Comparison of ENCODE assay signal across 22 mouse cellular contexts in genomic region chr14:117490469-117490868, GRCm38 (mm10).
A peak's percentile ranks its signal among the peaks of the same experiment; 100 is the strongest.
DNase-seq lines count a peak whose midpoint lies in the region; ATAC-seq and TF ChIP-seq lines count a peak whose summit lies in the region.
"Had no signal": no experiment of that assay in that cellular context is flagged by ENCODE, and none has a peak within 500 bp of the region (broad histone marks: within the 10 kb centered on the region; RNA-seq: fewer than 3 reads in every experiment).

No protein-coding gene starts in this region.

- H3K9me3 ChIP-seq in forebrain, embryonic 12.5 days, result no peaks in the 10 kb centered on the region
- no peaks in the 10 kb centered on the region for H3K9me3 ChIP-seq in forebrain, embryonic 14.5 days (replicated peaks; ENCODE audit: control insufficient read depth, low read length)
- H3K9me3 ChIP-seq in intestine, embryonic 14.5 days (ENCODE audit: control insufficient read depth, low read length), result no peaks in the 10 kb centered on the region
- H3K9me3 ChIP-seq in intestine, embryonic 16.5 days (ENCODE audit: control insufficient read depth, low read length), result no peaks in the 10 kb centered on the region
- no peaks in the 10 kb centered on the region for H3K9me3 ChIP-seq in midbrain, postnatal 0 days (ENCODE audit: low read length)
- H3K9me3 ChIP-seq in midbrain, embryonic 13.5 days, result no peaks in the 10 kb centered on the region
- H3K9me3 ChIP-seq in stomach, postnatal 0 days (ENCODE audit: control insufficient read depth, low read length), result no peaks in the 10 kb centered on the region
- H3K9me3 ChIP-seq: embryonic facial prominence, embryonic 10.5 days; heart, embryonic 13.5 days; limb, embryonic 13.5 days had no signal

- peak; percentile 52 for TF ChIP-seq CTCF in midbrain, postnatal 0 days (IDR thresholded peaks at IDR 0.05)
- peak; percentile 52 for TF ChIP-seq CTCF in stomach, postnatal 0 days (IDR thresholded peaks at IDR 0.05; ENCODE audit: low read depth)

- H3K4me2 ChIP-seq in forebrain, embryonic 12.5 days, result no peak overlapping the region
- no peak overlapping the region for H3K4me2 ChIP-seq in forebrain, embryonic 14.5 days (ENCODE audit: low read length)
- no peak overlapping the region for H3K4me2 ChIP-seq in intestine, embryonic 14.5 days (ENCODE audit: low read length)
- H3K4me2 ChIP-seq in intestine, embryonic 16.5 days (ENCODE audit: low read depth, low read length), result no peak overlapping the region
- H3K4me2 ChIP-seq in midbrain, postnatal 0 days (ENCODE audit: low read depth, low read length, poor library complexity, severe bottlenecking), result no peak overlapping the region
- no peak overlapping the region for H3K4me2 ChIP-seq in midbrain, embryonic 13.5 days (replicated peaks)
- no peak overlapping the region for H3K4me2 ChIP-seq in stomach, postnatal 0 days (replicated peaks; ENCODE audit: low read depth)
- H3K4me2 ChIP-seq: heart, embryonic 13.5 days; limb, embryonic 13.5 days had no signal

- H3K9ac ChIP-seq in forebrain, embryonic 12.5 days, result no peak overlapping the region
- no peak overlapping the region for H3K9ac ChIP-seq in forebrain, embryonic 14.5 days (ENCODE audit: low read length)
- no peak overlapping the region for H3K9ac ChIP-seq in intestine, embryonic 14.5 days (ENCODE audit: low read length)
- H3K9ac ChIP-seq in intestine, embryonic 16.5 days (ENCODE audit: low read depth, low read length), result no peak overlapping the region
- no peak overlapping the region for H3K9ac ChIP-seq in midbrain, postnatal 0 days (replicated peaks; ENCODE audit: low read length, poor library complexity, severe bottlenecking)
- H3K9ac ChIP-seq in midbrain, embryonic 13.5 days (replicated peaks), result no peak overlapping the region
- H3K9ac ChIP-seq in stomach, postnatal 0 days (ENCODE audit: low read length), result no peak overlapping the region
- H3K9ac ChIP-seq: heart, embryonic 13.5 days; limb, embryonic 13.5 days; liver, embryonic 14.5 days had no signal

- no peak overlapping the region for H3K4me3 ChIP-seq in forebrain, embryonic 12.5 days (replicated peaks)
- H3K4me3 ChIP-seq in forebrain, embryonic 14.5 days (ENCODE audit: low read depth, low read length), result no peak overlapping the region
- no peak overlapping the region for H3K4me3 ChIP-seq in intestine, embryonic 14.5 days (ENCODE audit: low read depth, low read length)
- no peak overlapping the region for H3K4me3 ChIP-seq in intestine, embryonic 16.5 days (ENCODE audit: low read length)
- no peak overlapping the region for H3K4me3 ChIP-seq in midbrain, postnatal 0 days (ENCODE audit: low read depth, low read length)
- no peak overlapping the region for H3K4me3 ChIP-seq in midbrain, embryonic 13.5 days (replicated peaks)
- no peak overlapping the region for H3K4me3 ChIP-seq in stomach, postnatal 0 days (ENCODE audit: low read depth, low read length)
- H3K4me3 ChIP-seq: embryonic facial prominence, embryonic 10.5 days; heart, embryonic 13.5 days; limb, embryonic 13.5 days had no signal

- peaks cover 12% of the 10 kb centered on the region for H3K4me1 ChIP-seq in forebrain, embryonic 12.5 days
- H3K4me1 ChIP-seq in forebrain, embryonic 14.5 days (ENCODE audit: control insufficient read depth, insufficient read depth, low read length), result 0 out of 2 replicates have a peak, but pooled peaks cover 2% of the 10 kb centered on the region
- 0 out of 2 replicates have a peak, but pooled peaks cover 5% of the 10 kb centered on the region for H3K4me1 ChIP-seq in intestine, embryonic 14.5 days (replicated peaks; ENCODE audit: control insufficient read depth, insufficient read depth, low read length)
- no peaks in the 10 kb centered on the region for H3K4me1 ChIP-seq in intestine, embryonic 16.5 days (ENCODE audit: control insufficient read depth, insufficient read depth, low read length)
- H3K4me1 ChIP-seq in midbrain, postnatal 0 days (ENCODE audit: insufficient read depth, low read length), result no peaks in the 10 kb centered on the region
- H3K4me1 ChIP-seq in midbrain, embryonic 13.5 days (replicated peaks), result peaks cover 21% of the 10 kb centered on the region
- no peaks in the 10 kb centered on the region for H3K4me1 ChIP-seq in stomach, postnatal 0 days (replicated peaks; ENCODE audit: control insufficient read depth, insufficient read depth)
- H3K4me1 ChIP-seq: limb, embryonic 13.5 days had no signal

- 66% methylated on average over 5 of the region's 5 CpGs for WGBS in forebrain, embryonic 12.5 days
- 77% methylated on average over 5 of the region's 5 CpGs for WGBS in forebrain, embryonic 14.5 days
- WGBS in intestine, embryonic 14.5 days, result 72% methylated on average over 5 of the region's 5 CpGs
- WGBS in intestine, embryonic 16.5 days, result 78% methylated on average over 5 of the region's 5 CpGs
- 72% methylated on average over 5 of the region's 5 CpGs for WGBS in midbrain, postnatal 0 days
- WGBS in midbrain, embryonic 13.5 days, result 75% methylated on average over 5 of the region's 5 CpGs
- 57% methylated on average over 5 of the region's 5 CpGs for WGBS in stomach, postnatal 0 days

- H3K27me3 ChIP-seq in forebrain, embryonic 12.5 days, result no peaks in the 10 kb centered on the region
- H3K27me3 ChIP-seq in forebrain, embryonic 14.5 days (replicated peaks; ENCODE audit: control insufficient read depth, insufficient read depth, low read length), result no peaks in the 10 kb centered on the region
- no peaks in the 10 kb centered on the region for H3K27me3 ChIP-seq in intestine, embryonic 14.5 days (replicated peaks; ENCODE audit: control insufficient read depth, insufficient read depth, low read length)
- no peaks in the 10 kb centered on the region for H3K27me3 ChIP-seq in intestine, embryonic 16.5 days (replicated peaks; ENCODE audit: control insufficient read depth, insufficient read depth, low read length)
- H3K27me3 ChIP-seq in midbrain, postnatal 0 days (ENCODE audit: insufficient read depth, low read length), result no peaks in the 10 kb centered on the region
- no peaks in the 10 kb centered on the region for H3K27me3 ChIP-seq in midbrain, embryonic 13.5 days
- H3K27me3 ChIP-seq in stomach, postnatal 0 days (ENCODE audit: control insufficient read depth, insufficient read depth, low read length), result no peaks in the 10 kb centered on the region
- H3K27me3 ChIP-seq: heart, embryonic 13.5 days; limb, embryonic 13.5 days had no signal

- no peak overlapping the region for H3K27ac ChIP-seq in forebrain, embryonic 12.5 days
- H3K27ac ChIP-seq in forebrain, embryonic 14.5 days (ENCODE audit: low read depth, low read length), result no peak overlapping the region
- H3K27ac ChIP-seq in intestine, embryonic 14.5 days (ENCODE audit: low read depth), result no peak overlapping the region
- no peak overlapping the region for H3K27ac ChIP-seq in intestine, embryonic 16.5 days (ENCODE audit: low read length)
- no peak overlapping the region for H3K27ac ChIP-seq in midbrain, postnatal 0 days (ENCODE audit: low read depth, low read length)
- no peak overlapping the region for H3K27ac ChIP-seq in midbrain, embryonic 13.5 days
- H3K27ac ChIP-seq in stomach, postnatal 0 days (replicated peaks), result no peak overlapping the region
- H3K27ac ChIP-seq: embryonic facial prominence, embryonic 10.5 days; heart, embryonic 13.5 days; limb, embryonic 13.5 days; liver, embryonic 14.5 days had no signal

- no peak for DNase-seq in forebrain, embryonic 14.5 days (ENCODE audit: low spot score)
- peak; percentile 41 for DNase-seq in intestine, embryonic 14.5 days (ENCODE audit: low spot score)
- DNase-seq in midbrain, postnatal 0 days (ENCODE audit: low spot score), result no peak
- DNase-seq in stomach, postnatal 0 days (ENCODE audit: low spot score), result no peak
- DNase-seq in urinary bladder, postnatal 36 days (ENCODE audit: low spot score in 2 of 2), result no peak
- DNase-seq: adrenal gland, adult 2 months; cerebellum, adult 9-11 months; gastrocnemius, postnatal 10 days; heart, adult 11 months; heart, postnatal 36 days; kidney, adult 9 months; kidney, postnatal 4 days; lung, postnatal 14 days; midbrain, embryonic 14.5 days; retina, postnatal 1 day had no signal

- no peaks in the 10 kb centered on the region for H3K36me3 ChIP-seq in forebrain, embryonic 12.5 days (replicated peaks)
- H3K36me3 ChIP-seq in forebrain, embryonic 14.5 days (ENCODE audit: control insufficient read depth, insufficient read depth, low read length), result no peaks in the 10 kb centered on the region
- H3K36me3 ChIP-seq in intestine, embryonic 14.5 days (ENCODE audit: control insufficient read depth, insufficient read depth, low read length), result no peaks in the 10 kb centered on the region
- no peaks in the 10 kb centered on the region for H3K36me3 ChIP-seq in intestine, embryonic 16.5 days (ENCODE audit: control insufficient read depth, insufficient read depth, low read length)
- no peaks in the 10 kb centered on the region for H3K36me3 ChIP-seq in midbrain, postnatal 0 days (ENCODE audit: insufficient read depth, low read length)
- H3K36me3 ChIP-seq in midbrain, embryonic 13.5 days, result no peaks in the 10 kb centered on the region
- H3K36me3 ChIP-seq in stomach, postnatal 0 days (ENCODE audit: control insufficient read depth, insufficient read depth, low read length), result no peaks in the 10 kb centered on the region
- H3K36me3 ChIP-seq: embryonic facial prominence, embryonic 10.5 days; heart, embryonic 13.5 days; limb, embryonic 13.5 days had no signal

- peak; percentile 44; the same call in 1 of the 2 replicates for ATAC-seq in forebrain, embryonic 12.5 days (ENCODE audit: low FRiP score)
- no peak for ATAC-seq in forebrain, embryonic 14.5 days
- no peak for ATAC-seq in intestine, embryonic 14.5 days (replicated peaks; ENCODE audit: low FRiP score, low TSS enrichment, low read depth)
- no peak for ATAC-seq in intestine, embryonic 16.5 days
- ATAC-seq in midbrain, postnatal 0 days (ENCODE audit: low FRiP score), result no peak
- ATAC-seq in midbrain, embryonic 13.5 days, result no peak
- ATAC-seq in stomach, postnatal 0 days (ENCODE audit: low FRiP score, low TSS enrichment), result no peak

- no peak for TF ChIP-seq EP300 in stomach, postnatal 0 days (optimal IDR thresholded peaks at IDR 0.05)
